Mouse (Mus musculus) liver, postnatal 0 days (tissue): ENCODE measurements at regions not wholly inside any gene's neighbourhood (a gene's known extent, or its start where the extent isn't known, plus 50 kb on each side); places are given as distances from the start of the nearest gene placed in this dataset.
"Not testable (repeated sequence)": the region's sequence is repeated elsewhere in the genome, so short reads cannot be mapped to it uniquely, and the experiment has no call there.

ENCODE experiments used
- ATAC-seq: fragments of 200-750 bp; cut with Nextera tagmentation; 2 replicates; pipeline ENCODE4 v1.8.0; 2017; ENCODE audit warnings: mild to moderate bottlenecking, moderate library complexity
- DNase-seq: peaks from one replicate; pipeline ENCODE4 v3.0.0-alpha.2; 2016
- H3K27ac ChIP-seq: fragments of 300-500 bp; sonication (generic); 2 replicates; pipeline ENCODE4 v1.5.1; 2014; ENCODE audit warnings: antibody characterized with exemption, moderate library complexity, mild to moderate bottlenecking, low read depth
- H3K27me3 ChIP-seq: fragments of 300-500 bp; sonication (generic); 2 replicates; pipeline ENCODE4 v1.6.1; 2014; ENCODE audit warnings: low read length, control low read depth, mixed read lengths; ENCODE audit not compliant: insufficient read depth
- H3K36me3 ChIP-seq: fragments of 300-500 bp; sonication (generic); replicated peaks from 2 replicates; pipeline ENCODE4 v1.6.1; 2014; ENCODE audit warnings: mild to moderate bottlenecking, control low read depth, low read length, moderate library complexity, mixed read lengths; ENCODE audit not compliant: insufficient read depth
- H3K4me1 ChIP-seq: fragments of 300-500 bp; sonication (generic); 2 replicates; pipeline ENCODE4 v1.6.1; 2014; ENCODE audit warnings: antibody characterized with exemption, mild to moderate bottlenecking, control low read depth; ENCODE audit not compliant: insufficient read depth
- H3K4me2 ChIP-seq: fragments of 300-500 bp; sonication (generic); 2 replicates; pipeline ENCODE4 v1.6.1; 2014; ENCODE audit warnings: low read depth, mild to moderate bottlenecking, low read length, moderate library complexity, mixed read lengths
- H3K4me3 ChIP-seq: fragments of 300-500 bp; sonication (generic); 2 replicates; pipeline ENCODE4 v1.5.1; 2014; ENCODE audit warnings: low read depth, low read length
- H3K9ac ChIP-seq: fragments of 300-500 bp; sonication (generic); replicated peaks from 2 replicates; pipeline ENCODE4 v1.6.1; 2014; ENCODE audit warnings: mild to moderate bottlenecking, moderate library complexity
- H3K9me3 ChIP-seq: fragments of 300-500 bp; sonication (generic); 2 replicates; pipeline ENCODE4 v1.6.1; 2016; ENCODE audit warnings: mild to moderate bottlenecking, control low read depth, low read length, mixed read lengths
- CTCF ChIP-seq: sonication (generic); IDR thresholded peaks from 2 replicates; pipeline ENCODE4 v1.5.1; 2016; ENCODE audit warnings: antibody characterized with exemption, low read depth
- EP300 ChIP-seq: IDR thresholded peaks from 2 replicates; pipeline ENCODE4 v1.6.1; 2016; ENCODE audit warnings: antibody characterized with exemption, low read depth, mild to moderate bottlenecking
- WGBS: fragments of 180-500 bp; shearing (Covaris S2); extraction: QIAGEN DNeasy Blood & Tissue Kit; methylation state at CpG from one replicate; pipeline ENCODE4 v1.1.7; 2014; ENCODE audit not compliant: insufficient replicate concordance; 5-methylcytosine and 5-hydroxymethylcytosine counted together

DNA sequence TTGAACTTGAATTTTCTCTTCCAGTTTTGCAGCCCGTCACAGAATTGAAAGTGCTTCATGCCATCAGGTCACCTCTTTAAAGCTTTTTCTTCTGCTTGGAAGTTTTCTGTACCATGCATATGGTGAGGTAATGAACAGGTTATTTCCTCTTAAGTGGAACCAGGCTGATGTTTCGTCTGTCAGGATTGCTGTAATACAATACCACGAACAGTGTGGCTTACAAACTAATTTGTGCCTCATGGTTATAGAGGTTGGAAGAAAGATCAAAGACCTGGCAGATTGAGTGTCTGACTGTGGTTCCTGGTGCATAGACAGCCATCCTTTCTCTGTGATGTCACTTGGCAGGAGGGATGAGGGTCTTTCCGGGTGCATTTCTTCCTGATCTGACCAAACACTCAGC is 225.6 kb downstream of the Nucb2 start:
- 66% methylated on average over 4 of the region's 4 CpGs for WGBS
- no peak overlapping the region for H3K4me2 ChIP-seq
- no peak for ATAC-seq
- no peak overlapping the region for H3K27ac ChIP-seq
- no peaks in the 10 kb centered on the region for H3K36me3 ChIP-seq
- TF ChIP-seq EP300 (no peak), CTCF (no peak)
- no peak overlapping the region for H3K4me3 ChIP-seq
- H3K9me3 ChIP-seq, result no peaks in the 10 kb centered on the region
- H3K9ac ChIP-seq, result no peak overlapping the region
- H3K4me1 ChIP-seq, result no peaks in the 10 kb centered on the region
- no peak for DNase-seq
- H3K27me3 ChIP-seq, result no peaks in the 10 kb centered on the region

DNA sequence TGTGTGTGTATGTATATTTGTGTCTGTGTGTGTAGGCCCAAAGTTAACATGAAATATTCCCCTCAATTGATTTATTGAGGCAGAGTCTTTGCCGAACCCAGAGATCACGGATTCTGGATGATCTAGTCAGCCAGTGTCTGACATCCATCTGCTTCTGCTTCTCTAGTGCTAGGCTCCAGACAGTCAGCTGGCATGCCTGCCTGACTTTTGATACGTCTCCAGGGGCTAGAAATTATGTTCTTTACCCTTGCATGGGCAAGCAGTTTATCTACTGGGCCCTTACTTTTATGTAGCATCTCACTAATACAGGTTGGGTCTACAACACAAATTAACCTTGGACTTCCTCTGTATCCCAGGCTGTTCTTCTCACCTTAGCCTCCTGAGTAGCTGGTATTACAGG is 231.5 kb downstream of the Nucb2 start:
- 56% methylated on average over 3 of the region's 3 CpGs for WGBS
- no peak overlapping the region for H3K27ac ChIP-seq
- H3K9me3 ChIP-seq, result no peaks in the 10 kb centered on the region
- H3K4me3 ChIP-seq, result no peak overlapping the region
- TF ChIP-seq EP300, result no peak
- TF ChIP-seq CTCF, result no peak
- no peak for ATAC-seq
- no peak overlapping the region for H3K4me2 ChIP-seq
- DNase-seq, result no peak
- H3K4me1 ChIP-seq, result no peaks in the 10 kb centered on the region
- no peaks in the 10 kb centered on the region for H3K36me3 ChIP-seq
- H3K27me3 ChIP-seq, result no peaks in the 10 kb centered on the region
- no peak overlapping the region for H3K9ac ChIP-seq

DNA sequence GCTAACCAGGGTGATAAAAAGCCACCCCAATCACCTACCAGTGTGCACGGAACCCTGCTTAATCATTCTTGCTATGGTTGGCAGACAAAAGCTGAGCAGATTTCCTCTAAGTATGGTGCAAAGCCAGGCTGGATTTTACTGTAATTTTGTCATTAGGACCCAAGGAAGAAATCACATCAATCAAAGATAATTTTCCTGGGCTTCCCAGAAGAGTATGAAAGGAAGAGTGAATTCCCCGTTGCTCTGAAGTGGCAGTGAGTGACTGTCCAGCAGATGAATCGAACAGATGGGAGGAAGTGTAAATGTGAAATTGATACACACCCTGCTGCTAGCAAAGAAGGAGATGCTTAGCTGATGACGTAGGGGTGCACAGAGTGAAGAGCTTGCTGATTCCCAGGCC is 232.2 kb downstream of the Nucb2 start:
- ATAC-seq, result no peak
- 66% methylated on average over 4 of the region's 4 CpGs for WGBS

DNA sequence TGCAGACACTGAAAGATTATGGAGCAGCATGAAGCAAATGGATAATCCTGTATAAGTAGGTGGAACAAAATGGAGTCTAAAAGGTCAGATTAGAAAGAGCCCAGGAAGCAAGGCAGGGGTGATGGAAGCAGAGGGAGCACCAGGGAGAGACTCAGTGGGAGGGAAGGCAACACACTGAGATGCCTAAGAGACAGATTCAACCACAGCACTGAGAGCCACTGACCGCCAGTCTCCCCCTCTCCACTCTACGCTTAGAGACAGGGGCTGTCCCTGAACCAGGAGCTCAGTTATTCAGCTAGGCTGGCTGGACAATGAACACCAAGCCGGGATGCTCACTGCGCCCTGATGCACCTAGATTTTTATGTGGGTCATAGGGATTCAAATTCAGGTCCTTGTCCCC is 233.8 kb downstream of the Nucb2 start:
- H3K27ac ChIP-seq, result no peak overlapping the region
- ATAC-seq (no peak), DNase-seq (no peak)
- no peak overlapping the region for H3K4me2 ChIP-seq
- no peak overlapping the region for H3K4me3 ChIP-seq
- WGBS, result 71% methylated on average over 4 of the region's 4 CpGs
- H3K27me3 ChIP-seq, result no peaks in the 10 kb centered on the region
- H3K4me1 ChIP-seq, result no peaks in the 10 kb centered on the region
- TF ChIP-seq EP300, result no peak
- no peak for TF ChIP-seq CTCF
- H3K9ac ChIP-seq, result no peak overlapping the region
- no peaks in the 10 kb centered on the region for H3K9me3 ChIP-seq
- H3K36me3 ChIP-seq, result no peaks in the 10 kb centered on the region

More for the DNA sequence above, 232.2 kb downstream of the Nucb2 start:
- Histone ChIP-seq H3K27ac (no peak overlapping the region), H3K27me3 (no peaks in the 10 kb centered on the region), H3K4me3 (no peak overlapping the region), H3K36me3 (no peaks in the 10 kb centered on the region), H3K9me3 (no peaks in the 10 kb centered on the region), H3K4me2 (no peak overlapping the region), H3K9ac (no peak overlapping the region), H3K4me1 (no peaks in the 10 kb centered on the region)
- TF ChIP-seq CTCF (no peak), EP300 (no peak)
- DNase-seq, result no peak

DNA sequence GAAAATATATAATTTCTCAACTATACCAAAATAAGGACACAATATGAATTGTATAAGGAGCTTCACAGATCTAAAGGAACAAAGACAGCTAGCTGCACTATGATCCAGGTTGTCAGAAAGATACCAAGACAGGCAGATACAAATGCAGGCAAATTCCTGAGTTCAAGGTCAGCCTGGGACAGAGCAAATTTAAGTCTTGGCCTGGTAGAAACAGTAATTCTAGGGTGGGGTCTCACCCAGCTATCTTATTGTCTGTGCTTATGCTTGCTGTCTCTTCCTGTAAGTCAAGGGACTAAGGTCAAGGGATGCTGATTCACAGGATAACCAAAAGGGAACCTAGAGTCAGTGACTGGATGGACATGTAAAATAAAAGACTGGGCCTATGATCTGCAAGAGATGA is 250.4 kb downstream of the Nucb2 start:
- no peak for ATAC-seq
- no peak overlapping the region for H3K9ac ChIP-seq
- TF ChIP-seq CTCF (no peak), EP300 (no peak)
- no peaks in the 10 kb centered on the region for H3K4me1 ChIP-seq
- H3K36me3 ChIP-seq, result no peaks in the 10 kb centered on the region
- H3K27me3 ChIP-seq, result no peaks in the 10 kb centered on the region
- no peak for DNase-seq
- no peaks in the 10 kb centered on the region for H3K9me3 ChIP-seq
- H3K27ac ChIP-seq, result no peak overlapping the region
- H3K4me2 ChIP-seq, result no peak overlapping the region
- H3K4me3 ChIP-seq, result no peak overlapping the region

DNA sequence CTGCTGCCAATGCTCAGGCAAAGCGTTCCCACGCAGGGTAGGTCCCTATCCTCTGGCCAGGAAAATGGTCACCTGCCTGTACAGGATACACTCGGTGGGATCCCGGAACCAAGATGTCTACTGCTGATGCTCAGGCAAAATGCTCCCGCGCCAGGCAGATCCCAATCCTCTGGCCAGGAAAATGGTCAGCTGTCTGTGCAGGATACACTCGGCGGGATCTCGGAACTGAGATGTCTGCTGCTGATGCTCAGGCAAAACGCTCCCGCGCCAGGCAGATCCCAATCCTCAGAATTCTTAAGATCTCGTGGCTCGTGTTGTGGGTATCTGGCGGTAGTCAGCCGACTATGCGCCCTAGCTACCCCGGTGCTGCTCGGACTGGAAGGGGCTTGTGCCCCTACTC is 288.0 kb downstream of the Nucb2 start:
- not testable (repeated sequence) for H3K36me3 ChIP-seq, H3K27ac ChIP-seq, H3K9ac ChIP-seq, H3K4me3 ChIP-seq, H3K4me2 ChIP-seq, H3K27me3 ChIP-seq, DNase-seq, ATAC-seq, H3K9me3 ChIP-seq, H3K4me1 ChIP-seq
- WGBS, result 84% methylated on average over 19 of the region's 19 CpGs

DNA sequence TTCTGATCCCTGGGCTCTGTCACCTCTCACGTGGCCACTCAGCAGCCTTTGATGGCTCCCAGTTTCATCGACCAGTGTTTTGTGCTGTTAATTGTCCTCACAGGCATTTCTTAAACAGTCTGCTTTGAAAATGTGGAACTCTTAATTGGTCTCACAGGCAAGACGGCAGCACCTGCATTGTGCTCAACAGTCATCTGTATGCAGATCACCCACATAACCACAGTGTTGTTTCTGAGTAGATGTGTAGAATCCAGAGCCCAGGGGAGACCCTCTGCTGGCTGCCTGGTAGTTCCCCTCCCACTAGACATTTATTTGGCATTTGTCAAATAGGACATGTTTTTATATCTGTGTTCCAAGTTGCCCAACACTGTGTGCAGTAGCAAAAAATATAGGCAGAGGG is 304.3 kb downstream of the Nucb2 start:
- no peaks in the 10 kb centered on the region for H3K4me1 ChIP-seq
- H3K9me3 ChIP-seq, result no peaks in the 10 kb centered on the region
- no peak overlapping the region for H3K4me2 ChIP-seq
- 73% methylated on average over 3 of the region's 3 CpGs for WGBS
- TF ChIP-seq CTCF (no peak), EP300 (no peak)
- DNase-seq, result no peak
- ATAC-seq, result no peak
- no peak overlapping the region for H3K27ac ChIP-seq
- no peaks in the 10 kb centered on the region for H3K36me3 ChIP-seq
- H3K27me3 ChIP-seq, result no peaks in the 10 kb centered on the region
- H3K4me3 ChIP-seq, result no peak overlapping the region
- no peak overlapping the region for H3K9ac ChIP-seq
